8 mouse cellular contexts compared by ENCODE assay signal in the genomic region with DNA sequence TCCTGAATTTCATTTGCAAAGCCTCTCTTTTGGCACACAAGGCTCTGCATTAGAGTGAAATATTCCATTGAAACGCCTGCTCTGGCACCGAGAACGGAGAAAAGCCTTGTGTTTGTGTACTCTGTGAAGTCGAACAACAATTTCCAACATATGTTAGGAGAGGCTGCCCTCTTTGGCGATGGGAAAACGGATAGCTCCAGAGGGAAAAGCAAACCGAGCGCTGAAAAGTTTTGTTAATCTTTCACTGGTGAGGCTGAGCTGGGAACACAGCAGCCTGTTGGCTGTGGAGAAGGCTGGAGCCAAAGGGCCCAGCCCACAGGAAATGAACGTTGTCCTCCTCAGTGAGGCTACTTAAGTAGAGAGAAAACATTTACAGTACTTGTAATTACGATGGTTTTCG.
A peak's percentile ranks its signal among the peaks of the same experiment; 100 is the strongest.
DNase-seq lines count a peak whose midpoint lies in the region; ATAC-seq lines count a peak whose summit lies in the region.

No protein-coding gene starts in this region.

- peak; percentile 46 for DNase-seq in forelimb bud, embryonic 11.5 days (ENCODE audit: low read depth, low spot score)
- peak; percentile 26 for DNase-seq in neural tube, embryonic 11.5 days (ENCODE audit: low spot score)
- DNase-seq in left cerebral cortex, postnatal 4 days = no peak
- no peak for DNase-seq in testis, postnatal 14 days (ENCODE audit: low spot score)

- no peaks in the 10 kb centered on the region for H3K9me3 ChIP-seq in hindbrain, embryonic 13.5 days
- no peaks in the 10 kb centered on the region for H3K9me3 ChIP-seq in hindbrain, embryonic 16.5 days (ENCODE audit: control insufficient read depth, low read length)
- H3K9me3 ChIP-seq in kidney, embryonic 16.5 days (ENCODE audit: low read length) = no peaks in the 10 kb centered on the region
- no peaks in the 10 kb centered on the region for H3K9me3 ChIP-seq in neural tube, embryonic 11.5 days (ENCODE audit: control insufficient read depth, low read length)

- no peak for ATAC-seq in hindbrain, embryonic 13.5 days (ENCODE audit: low FRiP score)
- ATAC-seq in hindbrain, embryonic 16.5 days = no peak
- ATAC-seq in kidney, embryonic 16.5 days (ENCODE audit: low FRiP score, low TSS enrichment) = peak; percentile 90
- ATAC-seq in neural tube, embryonic 11.5 days (ENCODE audit: insufficient read depth, low FRiP score, low TSS enrichment) = no peak
- no peak for ATAC-seq in granulocyte monocyte progenitor cell, adult 5-6 weeks (replicated peaks; ENCODE audit: poor library complexity, severe bottlenecking)

- no peak overlapping the region for H3K27ac ChIP-seq in hindbrain, embryonic 13.5 days
- H3K27ac ChIP-seq in hindbrain, embryonic 16.5 days (ENCODE audit: low read depth, low read length) = no peak overlapping the region
- H3K27ac ChIP-seq in kidney, embryonic 16.5 days (ENCODE audit: low read length) = peak overlapping the region; percentile 29; the same call in 1 of the 2 replicates
- no peak overlapping the region for H3K27ac ChIP-seq in neural tube, embryonic 11.5 days (ENCODE audit: low read depth, low read length)

- 46% methylated on average over 11 of the region's 11 CpGs for WGBS in hindbrain, embryonic 13.5 days
- 45% methylated on average over 11 of the region's 11 CpGs for WGBS in hindbrain, embryonic 16.5 days
- WGBS in kidney, embryonic 16.5 days = 12% methylated on average over 11 of the region's 11 CpGs
- WGBS in neural tube, embryonic 11.5 days = 33% methylated on average over 11 of the region's 11 CpGs

- no peak overlapping the region for H3K4me3 ChIP-seq in hindbrain, embryonic 13.5 days
- H3K4me3 ChIP-seq in hindbrain, embryonic 16.5 days (ENCODE audit: low read length) = no peak overlapping the region
- H3K4me3 ChIP-seq in kidney, embryonic 16.5 days (ENCODE audit: low read length) = peak overlapping the region; percentile 14
- no peak overlapping the region for H3K4me3 ChIP-seq in neural tube, embryonic 11.5 days (ENCODE audit: low read depth, low read length)

- intact Hi-C loops in left cerebral cortex, postnatal 4 days (cut with DNase I) = no loop called here

- 0 out of 2 replicates have a peak overlapping the region, but pooled peaks have one; percentile 6 for H3K4me2 ChIP-seq in hindbrain, embryonic 13.5 days
- H3K4me2 ChIP-seq in hindbrain, embryonic 16.5 days (ENCODE audit: low read length) = no peak overlapping the region
- peak overlapping the region; percentile 39 for H3K4me2 ChIP-seq in kidney, embryonic 16.5 days (replicated peaks; ENCODE audit: low read depth, low read length)
- H3K4me2 ChIP-seq in neural tube, embryonic 11.5 days (ENCODE audit: low read depth) = no peak overlapping the region

- no peaks in the 10 kb centered on the region for H3K36me3 ChIP-seq in hindbrain, embryonic 13.5 days
- H3K36me3 ChIP-seq in hindbrain, embryonic 16.5 days (ENCODE audit: control insufficient read depth, insufficient read depth, low read length) = no peaks in the 10 kb centered on the region
- no peaks in the 10 kb centered on the region for H3K36me3 ChIP-seq in kidney, embryonic 16.5 days (ENCODE audit: insufficient read depth, low read length)
- no peaks in the 10 kb centered on the region for H3K36me3 ChIP-seq in neural tube, embryonic 11.5 days (ENCODE audit: control insufficient read depth, insufficient read depth, low read length)

- H3K27me3 ChIP-seq in hindbrain, embryonic 13.5 days = no peaks in the 10 kb centered on the region
- H3K27me3 ChIP-seq in hindbrain, embryonic 16.5 days (replicated peaks; ENCODE audit: control insufficient read depth, insufficient read depth, low read length) = no peaks in the 10 kb centered on the region; the same call in 1 of the 2 replicates
- no peaks in the 10 kb centered on the region for H3K27me3 ChIP-seq in kidney, embryonic 16.5 days (ENCODE audit: insufficient read depth, low read length)
- no peaks in the 10 kb centered on the region for H3K27me3 ChIP-seq in neural tube, embryonic 11.5 days (ENCODE audit: control insufficient read depth, insufficient read depth, low read length)

- no peak overlapping the region for H3K9ac ChIP-seq in hindbrain, embryonic 13.5 days
- H3K9ac ChIP-seq in hindbrain, embryonic 16.5 days (ENCODE audit: low read depth, low read length) = no peak overlapping the region
- no peak overlapping the region for H3K9ac ChIP-seq in kidney, embryonic 16.5 days (replicated peaks; ENCODE audit: low read length)
- no peak overlapping the region for H3K9ac ChIP-seq in neural tube, embryonic 11.5 days (ENCODE audit: low read length)

- 0 out of 2 replicates have a peak, but pooled peaks cover 4% of the 10 kb centered on the region for H3K4me1 ChIP-seq in hindbrain, embryonic 13.5 days (replicated peaks)
- H3K4me1 ChIP-seq in hindbrain, embryonic 16.5 days (ENCODE audit: control insufficient read depth, insufficient read depth, low read depth, low read length) = no peaks in the 10 kb centered on the region
- H3K4me1 ChIP-seq in kidney, embryonic 16.5 days (ENCODE audit: insufficient read depth, low read length) = peaks cover 4% of the 10 kb centered on the region; the same call in 1 of the 2 replicates
- no peaks in the 10 kb centered on the region for H3K4me1 ChIP-seq in neural tube, embryonic 11.5 days (ENCODE audit: control insufficient read depth, insufficient read depth, low read length)

Comparison
In these comparisons a context has a peak if more than half of its experiments do, and no peak if none do; other contexts are left out.
1. H3K4me2 ChIP-seq: peak in hindbrain, embryonic 13.5 days (single experiment) and kidney, embryonic 16.5 days (single experiment); none in hindbrain, embryonic 16.5 days (single experiment) and neural tube, embryonic 11.5 days (single experiment).
2. DNase-seq: peak in forelimb bud, embryonic 11.5 days (single experiment) and neural tube, embryonic 11.5 days (single experiment); none in left cerebral cortex, postnatal 4 days (single experiment) and testis, postnatal 14 days (single experiment).